Mouse (Mus musculus) midbrain, embryonic 13.5 days (tissue): Measurements from ENCODE around the gene Sergef. TPM values are rescaled to one million over a fixed set of nuclear protein-coding genes. Genes with fewer than 3 reads are reported as not detected.

Source experiments
- ATAC-seq: fragments of 200-750 bp; cut with Nextera tagmentation; 2 replicates; pipeline ENCODE4 v1.8.0; 2017; ENCODE audit warnings: mild to moderate bottlenecking, moderate TSS enrichment, moderate library complexity
- H3K27ac ChIP-seq: fragments of 300-500 bp; sonication (generic); 2 replicates; pipeline ENCODE4 v1.5.1; 2015; ENCODE audit warnings: inconsistent platforms, mild to moderate bottlenecking, moderate library complexity
- H3K27me3 ChIP-seq: fragments of 300-500 bp; sonication (generic); 2 replicates; pipeline ENCODE4 v1.6.1; 2015; ENCODE audit warnings: mild to moderate bottlenecking, inconsistent platforms
- H3K36me3 ChIP-seq: fragments of 300-500 bp; sonication (generic); 2 replicates; pipeline ENCODE4 v1.6.1; 2015; ENCODE audit warnings: mild to moderate bottlenecking, inconsistent platforms
- H3K4me1 ChIP-seq: fragments of 300-500 bp; sonication (generic); replicated peaks from 2 replicates; pipeline ENCODE4 v1.6.1; 2015; ENCODE audit warnings: inconsistent platforms
- H3K4me2 ChIP-seq: fragments of 300-500 bp; sonication (generic); replicated peaks from 2 replicates; pipeline ENCODE4 v1.6.1; 2015; ENCODE audit warnings: moderate library complexity, mild to moderate bottlenecking, inconsistent platforms
- H3K4me3 ChIP-seq: fragments of 300-500 bp; sonication (generic); replicated peaks from 2 replicates; pipeline ENCODE4 v1.5.1; 2015; ENCODE audit warnings: mild to moderate bottlenecking, inconsistent platforms
- H3K9ac ChIP-seq: fragments of 300-500 bp; sonication (generic); replicated peaks from 2 replicates; pipeline ENCODE4 v1.6.1; 2015; ENCODE audit warnings: mild to moderate bottlenecking, inconsistent platforms
- H3K9me3 ChIP-seq: fragments of 300-500 bp; sonication (generic); 2 replicates; pipeline ENCODE4 v1.6.1; 2016; ENCODE audit warnings: mild to moderate bottlenecking, inconsistent platforms
- whole genome bisulfite sequencing: fragments of 180-500 bp; shearing (Covaris S2); methylation state at CpG from one replicate; pipeline ENCODE4 v1.1.7; 2015; 5-methylcytosine and 5-hydroxymethylcytosine counted together
- polyA plus RNA-seq: library from polyadenylated mRNA; unstranded; fragments of >200 nt; fragmentation: Nextera tagmentation; extraction: Ambion mirVana; gene quantifications from 2 replicates; pipeline ENCODE4 v1.2.1, GENCODE M21; 2015

Gene Sergef
- polyA plus RNA-seq, 1 experiment from 2014 or later: 30.0 TPM

DNA sequence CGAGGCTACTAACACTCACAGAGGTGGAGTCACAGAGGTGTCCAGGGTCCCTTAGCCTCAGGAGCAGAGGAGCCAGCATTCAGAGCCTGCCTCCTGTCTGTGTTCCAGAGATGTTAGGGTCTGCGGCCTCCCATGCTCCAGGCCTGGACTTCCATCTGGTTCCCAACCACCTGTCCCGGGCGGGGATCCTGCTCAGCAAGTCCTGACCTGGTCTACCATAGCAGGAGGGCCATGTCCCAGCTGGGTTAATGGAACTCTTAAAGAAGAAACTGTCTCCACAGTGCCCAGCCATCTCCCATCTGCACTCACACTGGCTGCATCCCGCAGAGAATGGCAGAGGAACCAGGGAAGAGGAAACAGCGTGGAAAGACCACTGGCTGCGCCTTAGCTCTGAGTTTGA, 234.9 kb downstream of the Sergef start:
- peaks cover 38% of the 10 kb centered on the region for H3K4me1 ChIP-seq
- WGBS: 86% methylated on average over 7 of the region's 7 CpGs

DNA sequence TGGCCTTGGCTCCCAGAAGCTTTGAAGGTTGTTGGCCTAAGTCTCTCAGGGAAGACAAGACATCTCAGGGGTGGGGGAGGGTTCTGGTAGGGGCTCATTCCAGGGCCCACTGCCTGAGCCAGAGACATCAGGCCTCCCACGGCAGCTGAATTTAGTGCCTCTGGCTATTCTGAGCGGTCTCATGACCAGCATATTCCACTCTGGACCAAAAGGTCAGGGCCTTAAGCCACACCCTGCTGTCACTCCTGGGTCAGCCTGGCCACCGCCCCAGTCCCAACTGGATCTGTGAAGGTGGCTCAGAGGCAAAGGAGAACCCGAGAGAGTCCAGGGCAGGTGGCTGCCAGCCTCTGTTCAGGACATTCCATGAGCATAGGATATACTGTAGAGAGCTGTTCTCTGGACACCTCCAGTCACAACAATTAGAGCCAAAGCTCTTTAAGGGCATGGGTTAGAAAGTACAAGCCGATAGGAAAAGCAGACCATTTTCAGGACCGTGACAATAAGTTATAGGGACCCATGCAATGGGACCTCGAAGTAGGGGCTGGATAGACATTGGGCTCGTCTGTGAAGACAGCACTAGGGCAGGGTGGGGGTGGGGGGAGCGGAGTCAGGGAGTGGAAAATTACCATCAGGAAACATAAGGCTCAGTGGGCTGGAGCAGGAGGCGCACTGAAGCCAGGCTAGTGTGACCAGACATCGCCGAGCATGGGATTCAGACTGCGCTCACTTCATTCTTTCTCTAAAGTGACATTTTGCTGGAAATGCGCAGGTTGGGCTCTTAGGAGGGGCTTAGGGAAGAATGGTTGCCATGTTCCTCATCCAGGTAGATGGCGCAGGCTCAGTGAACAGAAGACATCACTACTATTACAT, 235.8 kb downstream of the Sergef start:
- H3K4me1 ChIP-seq: peaks cover 41% of the 10 kb centered on the region
- H3K27me3 ChIP-seq: peaks cover 13% of the 10 kb centered on the region
- 81% methylated on average over 15 of the region's 15 CpGs for WGBS
- H3K9me3 ChIP-seq: no peaks in the 10 kb centered on the region
- no peak overlapping the region for H3K27ac ChIP-seq
- ATAC-seq: no peak
- no peak overlapping the region for H3K4me2 ChIP-seq
- H3K4me3 ChIP-seq: no peak overlapping the region
- no peak overlapping the region for H3K9ac ChIP-seq
- peaks cover 11% of the 10 kb centered on the region; the same call in 1 of the 2 replicates for H3K36me3 ChIP-seq

More for the DNA sequence above, 234.9 kb downstream of the Sergef start:
- peaks cover 11% of the 10 kb centered on the region; the same call in 1 of the 2 replicates for H3K36me3 ChIP-seq
- H3K4me2 ChIP-seq: no peak overlapping the region
- no peak overlapping the region for H3K9ac ChIP-seq
- peaks cover 4% of the 10 kb centered on the region for H3K27me3 ChIP-seq
- no peak overlapping the region for H3K27ac ChIP-seq
- no peaks in the 10 kb centered on the region for H3K9me3 ChIP-seq
- no peak for ATAC-seq
- no peak overlapping the region for H3K4me3 ChIP-seq

DNA sequence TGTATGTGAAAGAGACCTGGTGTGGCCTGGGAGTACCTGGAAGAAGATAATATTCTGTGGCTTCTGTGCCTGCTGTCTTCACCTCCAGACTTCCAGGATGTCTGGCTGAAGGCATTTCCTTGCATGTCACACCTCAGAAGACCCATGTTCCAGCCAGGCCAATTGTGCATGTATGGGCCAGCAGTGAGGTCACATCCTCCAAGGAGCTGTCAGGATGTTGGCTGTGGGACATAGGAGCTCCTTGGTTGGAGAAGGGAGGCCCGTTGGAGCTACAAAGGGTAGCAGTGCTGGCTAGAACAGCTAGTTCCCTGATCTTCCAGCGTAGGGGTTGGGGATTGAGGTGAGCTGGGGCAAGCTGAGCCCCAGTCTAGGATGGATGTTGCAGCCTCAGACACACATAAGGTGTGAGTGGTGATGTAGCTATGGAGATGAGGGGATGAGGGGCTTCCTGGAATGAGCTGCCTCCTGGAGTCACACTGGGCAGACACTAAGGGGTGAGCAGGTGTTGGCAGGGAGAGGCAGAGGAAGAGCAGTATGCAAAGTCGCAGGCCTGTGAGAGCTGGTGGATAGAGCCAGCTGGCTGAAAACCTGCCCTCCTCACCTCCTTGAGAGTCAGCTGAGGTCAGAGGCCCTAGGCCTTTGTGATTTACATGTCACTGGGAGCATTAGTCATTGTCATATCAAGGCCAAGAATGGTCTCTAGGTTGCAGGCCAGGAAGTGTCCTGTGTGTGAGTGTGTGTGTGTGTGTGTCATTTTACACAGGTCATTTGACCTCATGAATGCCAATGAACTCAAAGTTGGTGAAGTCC, 238.0 kb downstream of the Sergef start:
- no peak for ATAC-seq
- no peak overlapping the region for H3K27ac ChIP-seq
- WGBS: 71% methylated on average over 3 of the region's 3 CpGs
- H3K36me3 ChIP-seq: peaks cover 5% of the 10 kb centered on the region; the same call in 1 of the 2 replicates
- peaks cover 31% of the 10 kb centered on the region for H3K27me3 ChIP-seq
- peaks cover 59% of the 10 kb centered on the region for H3K4me1 ChIP-seq
- no peak overlapping the region for H3K4me3 ChIP-seq
- H3K4me2 ChIP-seq: peak overlapping the region; percentile 75
- no peaks in the 10 kb centered on the region for H3K9me3 ChIP-seq
- no peak overlapping the region for H3K9ac ChIP-seq

DNA sequence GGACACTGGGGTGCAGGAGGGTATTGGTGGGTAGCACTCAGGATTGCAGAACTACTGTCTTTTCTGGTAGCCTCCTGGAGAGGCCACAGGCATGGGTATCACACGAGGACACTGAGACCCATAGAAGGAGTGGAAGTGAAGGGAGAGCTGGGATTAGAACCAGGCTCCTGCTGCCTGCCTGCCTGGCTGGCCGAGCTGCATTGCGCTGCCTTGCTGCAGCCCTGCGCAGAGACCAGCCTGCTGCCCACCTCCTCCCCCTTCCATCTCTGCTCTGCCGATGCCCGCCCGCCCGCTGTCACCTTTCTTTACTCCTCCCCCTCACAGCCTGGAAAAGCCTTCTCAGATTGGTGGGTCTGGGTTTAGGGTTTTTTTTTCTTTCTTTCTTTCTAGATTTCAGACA, 239.3 kb downstream of the Sergef start:
- Histone ChIP-seq H3K36me3 (peaks cover 5% of the 10 kb centered on the region; the same call in 1 of the 2 replicates), H3K9me3 (no peaks in the 10 kb centered on the region), H3K4me3 (peak overlapping the region; percentile 69), H3K4me1 (peaks cover 66% of the 10 kb centered on the region), H3K27ac (no peak overlapping the region), H3K27me3 (peaks cover 36% of the 10 kb centered on the region), H3K4me2 (peak overlapping the region; percentile 75), H3K9ac (peak overlapping the region; percentile 50)
- no peak for ATAC-seq
- 42% methylated on average over 8 of the region's 8 CpGs for WGBS

DNA sequence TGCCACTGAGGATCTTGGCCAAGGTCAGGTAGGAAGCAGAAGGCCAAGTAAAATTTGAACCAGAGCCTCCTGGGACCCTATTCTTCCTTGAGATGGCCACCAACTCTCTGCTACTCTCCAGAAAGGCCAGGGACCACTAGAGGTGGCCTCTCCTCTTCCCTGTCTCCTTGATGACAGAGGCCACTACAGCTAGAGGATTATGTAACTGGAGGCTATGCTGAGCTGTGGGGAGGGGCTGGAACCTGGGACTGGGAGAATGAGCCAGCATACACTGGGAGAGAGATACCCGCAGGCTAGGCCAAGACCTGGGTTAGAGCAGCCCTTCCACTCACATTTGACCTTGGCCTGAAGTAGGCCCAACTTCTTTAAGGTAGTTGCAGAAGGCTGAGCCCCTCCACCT, 239.9 kb downstream of the Sergef start:
- peak overlapping the region; percentile 50; the same call in 1 of the 2 replicates for H3K9ac ChIP-seq

DNA sequence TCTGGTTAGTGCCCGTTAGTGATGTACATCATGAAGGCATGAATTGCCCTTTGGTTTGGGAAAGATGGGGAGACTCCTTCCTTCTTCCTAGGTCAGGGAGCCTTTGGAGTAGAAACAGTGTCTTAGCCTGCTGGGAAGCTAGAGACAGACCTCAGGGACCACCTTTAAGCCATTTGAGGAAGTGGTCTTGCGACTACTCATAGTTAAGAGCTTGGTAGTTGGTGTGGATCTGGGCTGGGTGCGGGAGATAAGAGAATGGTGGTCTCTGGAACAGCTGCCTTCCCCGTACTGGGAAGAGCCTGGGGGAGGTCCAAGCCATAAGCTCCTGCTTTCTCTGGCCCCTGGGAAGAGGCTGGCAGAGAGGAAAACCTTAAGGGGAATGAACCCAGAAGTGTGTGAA, 241.0 kb downstream of the Sergef start:
- H3K27me3 ChIP-seq: peaks cover 52% of the 10 kb centered on the region
- H3K9ac ChIP-seq: peak overlapping the region; percentile 83; the same call in 1 of the 2 replicates
- peak overlapping the region; percentile 75 for H3K4me2 ChIP-seq
- WGBS: 65% methylated on average over 4 of the region's 4 CpGs
- peaks cover 70% of the 10 kb centered on the region for H3K4me1 ChIP-seq
- H3K36me3 ChIP-seq: no peaks in the 10 kb centered on the region
- no peak overlapping the region for H3K27ac ChIP-seq
- ATAC-seq: no peak
- H3K9me3 ChIP-seq: no peaks in the 10 kb centered on the region
- H3K4me3 ChIP-seq: peak overlapping the region; percentile 69

More for the DNA sequence above, 239.9 kb downstream of the Sergef start:
- no peak overlapping the region for H3K27ac ChIP-seq
- peak overlapping the region; percentile 75 for H3K4me2 ChIP-seq
- H3K4me3 ChIP-seq: peak overlapping the region; percentile 69
- peaks cover 70% of the 10 kb centered on the region for H3K4me1 ChIP-seq
- ATAC-seq: no peak
- 96% methylated on average over 1 of the region's 1 CpGs for WGBS
- peaks cover 42% of the 10 kb centered on the region for H3K27me3 ChIP-seq
- no peaks in the 10 kb centered on the region for H3K36me3 ChIP-seq
- H3K9me3 ChIP-seq: no peaks in the 10 kb centered on the region

DNA sequence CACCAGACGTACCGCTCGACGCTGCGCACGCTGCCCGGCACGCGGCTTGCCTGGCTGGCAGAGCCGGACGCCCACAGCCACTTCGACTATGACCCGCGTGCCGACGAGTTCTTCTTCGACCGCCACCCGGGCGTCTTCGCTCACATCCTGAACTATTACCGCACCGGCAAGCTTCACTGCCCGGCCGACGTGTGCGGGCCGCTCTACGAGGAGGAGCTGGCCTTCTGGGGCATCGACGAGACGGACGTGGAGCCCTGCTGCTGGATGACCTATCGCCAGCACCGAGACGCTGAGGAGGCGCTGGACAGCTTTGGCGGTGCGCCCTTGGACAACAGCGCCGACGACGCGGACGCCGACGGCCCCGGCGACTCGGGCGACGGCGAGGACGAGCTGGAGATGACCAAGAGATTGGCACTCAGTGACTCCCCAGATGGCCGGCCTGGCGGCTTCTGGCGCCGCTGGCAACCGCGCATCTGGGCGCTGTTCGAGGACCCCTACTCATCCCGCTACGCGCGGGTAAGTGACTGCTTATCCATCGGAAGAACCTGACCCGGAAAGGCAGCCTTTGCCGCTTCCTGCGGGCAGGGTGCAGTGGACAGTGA, 241.8 kb downstream of the Sergef start:
- H3K36me3 ChIP-seq: no peaks in the 10 kb centered on the region
- peak overlapping the region; percentile 89; the same call in 1 of the 2 replicates for H3K27ac ChIP-seq
- peaks cover 54% of the 10 kb centered on the region for H3K27me3 ChIP-seq
- H3K9me3 ChIP-seq: no peaks in the 10 kb centered on the region
- H3K9ac ChIP-seq: peak overlapping the region; percentile 83
- peaks cover 66% of the 10 kb centered on the region for H3K4me1 ChIP-seq
- 9% methylated on average over 70 of the region's 70 CpGs for WGBS
- ATAC-seq: no peak
- H3K4me3 ChIP-seq: peak overlapping the region; percentile 69
- peak overlapping the region; percentile 75 for H3K4me2 ChIP-seq

DNA sequence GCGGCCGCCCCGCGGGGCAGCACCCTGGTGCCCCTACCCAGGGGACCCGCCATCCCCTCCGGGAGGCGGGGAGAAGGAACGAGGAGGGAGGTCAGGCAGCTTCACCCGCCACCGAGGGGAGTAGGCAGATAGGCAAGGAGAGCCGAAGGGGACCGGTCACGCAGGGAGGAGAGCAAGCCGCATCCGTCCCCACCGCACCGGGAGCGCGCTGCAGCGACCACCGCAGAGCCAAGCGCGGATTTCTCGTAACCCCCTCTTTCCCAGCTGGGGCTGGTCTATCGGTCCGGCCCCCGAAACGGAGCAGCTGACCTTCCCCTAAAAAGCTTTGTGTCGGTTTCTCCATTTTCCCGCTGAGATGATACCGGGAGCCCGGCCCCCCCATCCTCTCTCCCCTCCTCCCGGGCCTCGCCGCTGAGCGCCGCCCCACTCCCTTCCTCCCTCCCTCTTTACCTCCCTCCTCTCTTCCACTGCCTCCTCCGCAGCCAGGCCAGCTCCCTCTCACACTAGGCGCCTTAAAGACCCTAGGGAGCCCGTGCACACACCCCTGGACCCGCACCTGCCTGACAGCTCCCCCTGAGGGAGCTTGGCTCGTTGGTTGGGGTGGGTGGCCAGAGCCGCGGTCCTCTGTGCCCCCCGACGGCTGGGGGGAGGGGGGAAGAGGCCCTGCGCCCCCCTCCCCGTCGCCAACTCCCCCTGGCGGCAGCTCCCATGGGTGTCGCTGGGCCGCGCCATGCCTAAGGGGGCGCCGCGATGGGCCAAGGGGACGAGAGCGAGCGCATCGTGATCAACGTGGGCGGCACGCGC, 242.5 kb downstream of the Sergef start:
- peak overlapping the region; percentile 75 for H3K4me2 ChIP-seq
- no peaks in the 10 kb centered on the region for H3K9me3 ChIP-seq
- peaks cover 57% of the 10 kb centered on the region for H3K27me3 ChIP-seq
- H3K36me3 ChIP-seq: no peaks in the 10 kb centered on the region
- H3K4me1 ChIP-seq: peaks cover 62% of the 10 kb centered on the region
- ATAC-seq: peak; percentile 52
- H3K9ac ChIP-seq: peak overlapping the region; percentile 83
- H3K4me3 ChIP-seq: peak overlapping the region; percentile 69
- H3K27ac ChIP-seq: peak overlapping the region; percentile 89
- under 1% methylated on average over 63 of the region's 64 CpGs for WGBS

DNA sequence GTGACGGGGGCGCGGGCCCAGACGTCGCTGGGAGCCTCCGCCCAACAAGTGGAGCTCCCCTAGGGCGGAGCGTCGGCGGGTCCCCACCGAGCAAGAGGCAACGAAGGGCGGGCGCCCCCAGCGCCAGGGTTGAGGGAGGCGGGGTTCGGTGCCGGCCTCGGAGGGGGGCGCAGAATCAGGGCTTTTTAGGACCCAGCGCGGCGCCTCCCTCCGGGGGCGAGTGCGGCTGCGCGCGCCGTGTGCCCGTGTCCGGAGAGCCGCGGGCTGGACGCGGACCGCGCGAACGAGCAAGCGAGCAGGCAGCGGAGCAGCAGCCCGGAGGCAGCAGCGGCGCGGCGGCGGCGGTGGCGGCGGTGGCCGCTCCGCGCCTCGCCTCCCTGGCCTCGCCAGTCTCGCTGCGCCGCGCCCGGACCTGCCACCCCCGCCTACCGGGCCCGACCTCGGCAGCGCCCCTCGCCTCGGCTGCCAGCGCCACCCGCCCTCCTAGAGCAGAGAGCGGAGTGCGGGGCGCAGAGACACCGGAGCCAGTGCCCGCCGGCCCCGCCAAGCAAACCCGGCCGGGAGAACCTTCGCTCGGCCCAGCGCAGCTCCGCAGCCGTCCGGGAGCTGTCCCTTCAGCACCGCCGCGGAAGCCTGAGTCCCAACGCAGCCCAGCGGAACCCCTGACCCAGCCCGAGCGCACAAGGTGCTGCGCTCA, 243.2 kb downstream of the Sergef start, which contains the start of gene Kcnc1:
TSS of gene Kcnc1 (plus strand) at position 267 of the 697 bp plus-strand sequence.
- WGBS: 1% methylated on average over 68 of the region's 93 CpGs
- H3K4me3 ChIP-seq: peak within 1 kb of the TSS; percentile 69
- peaks cover 55% of the 10 kb centered on the region for H3K4me1 ChIP-seq
- H3K4me2 ChIP-seq: peak within 1 kb of the TSS; percentile 75
- H3K27me3 ChIP-seq: peaks cover 63% of the 10 kb centered on the region
- H3K27ac ChIP-seq: peak within 1 kb of the TSS; percentile 89
- ATAC-seq: peak; percentile 76
- peak within 1 kb of the TSS; percentile 83 for H3K9ac ChIP-seq
- H3K9me3 ChIP-seq: no peaks in the 10 kb centered on the region
- H3K36me3 ChIP-seq: no peaks in the 10 kb centered on the region

DNA sequence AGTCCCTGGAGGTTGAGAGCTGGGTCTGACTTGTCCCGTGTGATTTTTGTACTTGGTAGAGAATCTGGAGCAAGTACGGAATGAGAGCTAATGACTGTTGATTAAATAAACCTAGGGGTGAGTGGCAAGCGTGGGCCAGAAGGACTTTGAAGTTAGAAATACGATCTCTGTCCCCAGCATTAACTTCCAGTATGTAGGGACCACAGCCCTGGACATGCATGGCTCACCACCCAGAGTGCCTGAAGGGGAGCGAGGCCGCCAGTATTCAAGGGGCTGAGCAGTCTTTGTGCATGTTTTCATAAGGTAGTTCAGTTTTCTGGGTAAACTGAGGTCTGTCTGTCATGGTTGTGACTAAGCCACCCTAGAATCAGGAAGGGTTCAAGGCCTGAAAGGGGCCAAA, 244.0 kb downstream of the Sergef start:
- Histone ChIP-seq H3K4me1 (peaks cover 49% of the 10 kb centered on the region), H3K27ac (no peak overlapping the region), H3K9me3 (no peaks in the 10 kb centered on the region), H3K27me3 (peaks cover 63% of the 10 kb centered on the region), H3K9ac (peak overlapping the region; percentile 83; the same call in 1 of the 2 replicates), H3K36me3 (no peaks in the 10 kb centered on the region), H3K4me2 (peak overlapping the region; percentile 75), H3K4me3 (peak overlapping the region; percentile 69)
- 42% methylated on average over 6 of the region's 6 CpGs for WGBS
- no peak for ATAC-seq
